Mouse (Mus musculus): ENCODE data around the gene Ccdc12. TPM values are rescaled to one million over a fixed set of nuclear protein-coding genes. Genes with fewer than 3 reads are reported as not detected.

Ccdc12 gene
- total RNA-seq, 1 experiment from 2014 or later, result 123 TPM

DNA sequence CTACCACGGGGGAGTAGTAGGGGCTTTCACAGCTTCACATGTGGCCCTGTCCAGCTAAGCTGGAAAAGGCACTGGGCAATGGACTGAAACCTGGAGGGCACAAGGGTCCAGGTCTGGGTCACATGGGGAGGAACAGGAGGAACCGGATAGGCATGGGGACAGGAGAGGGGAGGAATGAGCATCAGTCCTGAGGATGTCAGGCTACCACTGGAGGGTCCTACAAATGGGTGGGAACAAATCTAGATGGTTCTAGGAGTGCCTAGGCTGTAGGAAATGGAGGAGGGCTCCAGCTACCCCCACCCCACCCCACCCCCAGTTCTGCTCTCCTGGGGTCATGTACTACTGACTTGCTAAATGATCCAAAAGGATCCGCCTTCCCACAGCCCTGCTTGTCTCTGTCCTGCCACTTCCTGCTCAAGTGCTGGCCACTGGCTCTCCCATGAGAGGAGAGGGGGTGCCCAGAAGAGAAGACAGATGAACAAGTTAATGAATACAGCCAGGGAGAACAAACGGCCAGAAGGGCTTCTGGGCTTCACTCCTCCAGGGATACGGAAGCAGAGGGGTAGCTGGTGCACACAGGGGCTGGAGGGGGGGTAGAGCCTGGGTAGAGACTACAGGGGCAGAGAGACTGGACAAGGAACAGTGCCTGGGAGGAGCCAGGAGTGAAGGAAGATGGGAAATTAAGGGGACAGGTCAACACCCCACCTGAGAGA lies 13.3 kb upstream of the Ccdc12 start:
- ATAC-seq (ENCODE audit: extremely low read depth, insufficient number of reproducible peaks, low FRiP score, poor library complexity, severe bottlenecking), result no peak

DNA sequence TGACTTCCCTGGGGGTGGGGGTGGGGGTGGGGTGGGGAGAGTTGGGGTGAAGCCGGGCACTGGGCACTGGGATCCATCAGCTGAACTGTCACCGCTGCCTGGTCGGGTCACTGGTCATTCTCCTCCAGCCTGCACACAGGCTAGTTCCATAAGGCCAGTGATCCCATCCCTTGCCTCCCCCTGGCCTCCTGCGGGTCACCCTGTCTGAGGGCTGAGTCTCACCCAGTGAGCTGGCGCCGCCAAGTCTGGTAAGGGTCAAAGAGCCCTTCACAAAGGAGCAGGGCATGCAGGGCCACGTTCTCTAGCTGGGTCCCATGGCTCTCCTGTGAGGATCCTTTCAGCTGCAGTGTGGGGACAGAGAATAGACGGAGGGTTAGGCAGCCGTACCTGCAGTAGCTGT lies 12.5 kb upstream of the Ccdc12 start:
- ATAC-seq (ENCODE audit: extremely low read depth, insufficient number of reproducible peaks, low FRiP score, poor library complexity, severe bottlenecking), result no peak

DNA sequence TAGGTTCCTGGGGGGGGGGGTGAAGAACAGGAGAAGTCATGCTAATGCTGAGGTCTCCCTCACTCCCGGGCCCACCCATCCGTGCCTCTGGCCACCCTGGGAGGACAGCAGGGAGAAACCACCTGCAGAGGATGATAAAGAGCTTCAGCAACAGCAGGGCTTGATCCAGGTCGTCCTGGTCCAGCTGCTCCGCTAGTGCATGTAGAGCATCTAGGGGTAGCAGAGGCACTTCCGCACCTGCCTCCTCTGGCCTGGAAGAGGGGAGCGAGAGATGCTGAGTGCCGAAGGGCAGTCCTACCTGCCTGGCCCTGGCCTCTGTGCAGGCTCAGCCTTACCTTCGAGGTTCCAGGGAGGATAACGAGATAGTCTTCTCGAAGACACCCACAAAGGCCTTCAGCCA lies 12.0 kb upstream of the Ccdc12 start:
- ATAC-seq (ENCODE audit: extremely low read depth, insufficient number of reproducible peaks, low FRiP score, poor library complexity, severe bottlenecking), result no peak

DNA sequence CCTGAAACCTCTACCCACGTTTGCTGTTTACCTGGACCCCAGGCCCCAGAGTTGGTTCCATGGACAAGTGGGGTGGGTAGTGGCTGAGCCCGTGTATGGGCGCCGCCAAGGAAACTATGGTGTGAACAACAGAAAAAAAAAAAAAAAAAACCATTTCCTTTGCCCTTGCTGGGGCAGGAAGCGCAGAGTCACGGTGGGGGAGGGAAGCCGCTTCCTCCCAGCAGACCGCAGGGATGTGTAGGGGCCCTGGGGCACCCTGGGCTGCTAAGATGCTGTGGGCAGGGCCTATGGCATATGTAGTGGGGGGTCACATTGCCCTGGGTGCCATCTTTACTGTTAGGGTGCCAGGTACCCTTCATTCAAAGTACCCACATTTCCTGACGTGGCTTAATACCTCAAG lies 11.1 kb upstream of the Ccdc12 start:
- ATAC-seq (ENCODE audit: extremely low read depth, insufficient number of reproducible peaks, low FRiP score, poor library complexity, severe bottlenecking), result peak; percentile 64

DNA sequence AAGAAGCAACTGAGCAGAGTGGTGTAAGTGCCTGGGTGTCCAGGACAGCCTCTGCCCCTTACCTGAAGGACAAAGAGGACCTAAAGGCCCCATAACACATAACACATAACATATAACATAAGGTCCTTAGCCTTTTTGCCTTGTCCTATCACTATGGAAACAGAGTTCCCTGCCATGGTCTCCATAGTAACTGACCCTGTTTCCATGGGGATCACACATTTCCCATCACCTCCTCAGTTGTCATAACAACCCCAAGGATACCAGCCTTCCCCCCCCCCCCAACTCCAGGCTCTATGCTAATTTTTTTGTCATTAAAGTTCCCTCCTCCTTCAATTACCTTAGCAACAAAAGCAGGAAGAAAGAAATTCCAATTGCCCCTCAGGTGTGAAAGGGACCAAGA lies 6.5 kb upstream of the Ccdc12 start:
- ATAC-seq (ENCODE audit: extremely low read depth, insufficient number of reproducible peaks, low FRiP score, poor library complexity, severe bottlenecking), result no peak

DNA sequence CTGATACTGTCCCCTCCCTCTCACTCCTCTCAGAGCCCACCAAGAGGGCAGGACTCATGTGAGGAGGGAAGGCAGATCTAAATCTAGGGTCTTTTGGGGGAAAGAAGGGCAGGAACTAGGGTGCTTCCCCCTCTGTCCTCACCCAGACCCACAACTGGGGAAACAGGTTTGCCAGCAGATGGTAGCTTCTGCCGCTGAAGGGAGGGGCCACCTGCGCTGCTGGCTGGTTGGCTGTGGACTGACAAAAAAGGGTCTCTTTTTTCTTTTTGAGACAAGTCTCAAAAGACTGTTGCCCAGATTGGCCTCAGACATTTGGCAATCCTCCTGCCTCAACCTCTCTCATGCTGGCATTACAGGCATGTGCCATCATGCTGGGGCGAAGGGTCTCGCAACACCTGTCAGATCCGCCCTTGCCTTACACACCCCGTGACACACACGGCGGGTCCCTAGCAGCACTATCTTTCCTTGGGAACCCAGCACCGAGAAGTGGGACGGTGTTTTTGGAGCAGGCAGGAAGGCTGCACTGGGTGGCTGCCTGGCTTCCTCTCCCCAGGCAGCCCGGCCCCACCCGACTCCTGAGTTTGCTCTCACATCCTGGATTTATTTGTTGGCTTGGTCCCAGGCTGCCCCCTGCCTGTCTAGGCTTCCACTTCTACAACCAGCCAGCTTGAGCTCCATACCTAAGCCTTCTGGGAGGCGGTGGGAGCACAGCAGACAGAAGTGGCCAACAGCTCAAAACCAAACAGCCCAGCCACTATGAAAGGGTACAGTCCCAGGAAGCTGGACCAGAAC lies 4.2 kb upstream of the Ccdc12 start:
- no peak for ATAC-seq (ENCODE audit: extremely low read depth, insufficient number of reproducible peaks, low FRiP score, poor library complexity, severe bottlenecking)

DNA sequence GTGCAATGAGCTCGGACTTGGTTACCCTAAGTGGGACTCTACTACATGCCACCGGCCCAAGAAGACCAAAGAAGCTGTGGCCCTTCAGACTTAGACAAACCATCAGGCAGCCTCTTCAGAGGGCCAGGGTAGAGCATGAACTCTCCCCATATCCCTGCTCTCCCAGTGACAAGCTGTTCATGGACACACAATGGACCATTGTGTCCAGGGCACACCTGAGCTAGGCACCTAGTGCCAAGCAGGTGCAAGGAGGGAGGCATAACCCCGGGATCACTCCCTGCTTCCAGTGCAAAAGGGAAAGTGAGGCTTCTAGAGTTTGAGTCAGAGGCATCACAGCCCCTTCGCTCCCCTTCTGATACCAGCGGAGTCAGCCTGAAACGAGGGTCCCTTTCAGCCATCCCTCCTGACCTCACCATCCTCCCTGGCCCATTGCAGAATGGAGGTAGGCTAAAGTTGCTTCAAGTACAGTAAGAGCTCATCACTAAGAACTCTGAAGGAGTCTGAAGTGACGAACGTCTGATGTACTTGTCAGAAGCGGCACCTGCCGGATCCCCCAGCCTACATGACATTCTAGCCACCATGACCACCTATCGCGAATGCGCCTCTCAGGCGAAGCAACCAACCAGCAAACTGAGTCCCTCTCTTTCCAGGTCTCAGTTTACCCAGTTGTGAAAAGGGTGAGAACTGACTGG lies 3.2 kb upstream of the Ccdc12 start:
- ATAC-seq (ENCODE audit: extremely low read depth, insufficient number of reproducible peaks, low FRiP score, poor library complexity, severe bottlenecking), result no peak

DNA sequence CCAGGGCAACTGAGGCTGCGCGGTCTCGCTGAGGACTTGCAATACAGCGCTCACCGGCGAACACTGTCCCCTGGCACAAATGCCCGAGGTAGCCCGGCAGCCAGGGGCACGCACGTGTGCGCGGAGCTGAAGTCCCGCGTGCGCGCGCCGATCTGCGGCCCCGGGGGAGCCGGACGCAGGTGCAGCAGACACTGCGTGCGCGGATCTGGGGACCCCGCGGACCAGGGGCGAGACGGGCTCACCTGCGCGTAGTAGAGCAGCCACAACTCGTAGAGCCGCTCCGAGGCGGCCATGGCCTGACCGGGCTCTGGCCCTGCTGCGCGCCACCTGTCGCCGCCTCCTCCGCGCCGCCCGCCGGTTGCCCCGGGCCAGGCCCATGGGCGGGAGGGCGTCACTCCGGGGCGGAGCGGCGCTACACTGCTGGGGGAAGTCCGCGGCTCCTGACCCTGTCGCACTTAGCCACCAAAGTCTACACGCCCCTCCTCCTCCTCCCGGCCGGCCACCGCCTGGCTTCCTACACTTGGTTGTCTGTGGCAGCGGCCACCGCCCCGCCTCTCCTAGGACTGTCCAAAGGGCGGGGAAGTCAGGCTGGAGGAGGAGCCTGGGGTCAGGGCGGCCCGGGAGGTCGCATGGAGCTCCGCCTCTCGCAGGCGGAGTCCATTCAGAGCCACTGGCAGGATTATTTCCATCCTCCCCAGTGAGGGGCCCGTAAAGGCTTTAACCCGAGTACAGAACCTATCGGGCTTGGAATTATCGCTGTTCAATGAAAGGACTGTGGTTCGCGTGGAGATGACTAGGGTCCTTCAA lies 2.4 kb upstream of the Ccdc12 start, which contains the start of gene Nbeal2:
Nbeal2 (minus strand) TSS at position 507 of the 807 bp plus-strand sequence.
- peak; percentile 76 for ATAC-seq (ENCODE audit: extremely low read depth, insufficient number of reproducible peaks, low FRiP score, poor library complexity, severe bottlenecking)

DNA sequence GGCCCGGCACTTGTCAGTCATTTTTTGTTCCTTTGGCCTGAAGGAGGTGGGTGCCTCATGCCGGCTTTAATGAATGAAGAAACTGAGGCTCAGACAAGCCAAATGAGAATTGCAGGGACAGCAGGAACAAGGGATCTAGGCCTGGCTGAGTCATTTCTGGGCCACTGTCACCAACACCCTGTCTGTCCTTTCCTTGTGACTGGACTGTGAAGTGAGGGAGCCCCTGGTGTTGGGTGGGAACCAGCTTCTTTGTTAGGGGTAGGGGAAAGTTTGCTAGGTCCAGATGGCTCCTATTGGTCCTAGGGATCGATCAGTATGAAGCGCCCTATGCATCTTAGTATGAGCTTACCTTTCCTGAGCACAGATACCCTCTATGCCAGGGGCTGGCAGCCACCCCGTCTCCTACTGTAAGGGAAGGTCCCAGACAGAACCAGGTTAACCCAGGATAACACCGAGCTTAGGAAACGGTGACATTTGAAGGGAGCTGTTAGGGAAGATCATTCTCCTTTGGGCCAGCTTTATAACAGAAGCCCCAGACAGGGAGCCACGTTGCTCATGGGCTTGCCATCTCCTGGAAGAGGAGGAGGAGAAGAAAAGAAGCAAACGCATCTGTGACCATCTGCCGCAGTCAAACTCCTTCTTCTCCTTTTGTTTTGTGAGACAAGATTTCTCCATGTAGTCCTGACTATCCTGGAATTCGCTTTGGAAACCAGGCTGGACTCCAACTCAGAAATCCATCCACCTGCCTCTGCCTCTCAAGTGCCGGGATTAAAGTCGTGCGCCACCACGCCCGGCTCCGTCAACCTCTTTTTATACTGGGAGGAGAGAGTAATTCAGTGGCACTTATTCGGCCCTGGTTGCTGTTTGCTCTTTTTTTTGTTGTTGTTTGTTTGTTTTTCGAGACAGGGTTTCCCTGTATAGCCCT lies 1.3 kb upstream of the Ccdc12 start:
- no peak for ATAC-seq (ENCODE audit: extremely low read depth, insufficient number of reproducible peaks, low FRiP score, poor library complexity, severe bottlenecking)

DNA sequence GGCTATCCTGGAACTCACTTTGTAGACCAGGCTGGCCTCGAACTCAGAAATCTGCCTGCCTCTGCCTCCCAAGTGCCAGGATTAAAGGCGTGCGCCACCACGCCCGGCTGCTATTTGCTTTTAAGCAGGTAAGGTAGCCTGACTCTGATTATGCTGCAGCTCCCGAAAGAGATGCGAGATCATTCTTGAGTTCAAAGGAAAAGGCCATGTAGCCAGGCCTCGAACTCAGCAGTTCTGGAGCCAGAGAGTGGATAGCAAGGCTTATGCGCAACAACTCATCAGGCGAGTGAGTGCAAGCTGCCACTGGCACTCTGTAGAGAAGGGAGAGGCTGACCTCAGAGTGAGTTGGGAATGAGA lies 674 bp upstream of the Ccdc12 start:
- ATAC-seq (ENCODE audit: extremely low read depth, insufficient number of reproducible peaks, low FRiP score, poor library complexity, severe bottlenecking), result no peak

DNA sequence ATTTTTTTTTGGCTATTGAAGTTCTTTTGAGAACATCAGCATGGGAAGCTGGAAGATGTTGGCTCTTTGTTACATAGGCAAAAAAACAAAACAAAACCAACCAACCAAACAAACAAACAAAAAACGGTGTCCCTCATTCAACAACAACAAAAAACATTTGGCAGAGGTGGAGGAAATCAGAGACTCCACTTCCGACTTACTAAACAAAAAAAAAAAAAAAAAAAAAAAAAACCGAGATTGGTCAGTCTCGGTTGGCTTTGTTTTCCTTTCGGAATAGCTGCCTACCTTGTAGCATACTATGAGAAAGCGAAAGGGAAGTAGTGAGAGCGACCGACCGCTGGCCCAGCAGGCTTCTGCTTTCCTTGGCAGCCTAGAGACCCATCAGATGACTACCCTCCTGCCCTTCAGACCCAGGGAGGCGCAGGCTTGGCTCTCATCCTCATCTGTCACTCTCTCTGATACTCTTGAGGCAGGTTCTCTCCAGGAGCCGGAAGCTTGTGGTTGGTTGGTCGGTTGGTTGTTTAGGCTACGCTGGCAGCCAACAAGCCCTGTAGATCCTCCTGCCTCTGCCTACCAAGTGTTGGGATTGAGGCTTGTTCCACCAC lies 1.3 kb downstream of the Ccdc12 start:
- ATAC-seq (ENCODE audit: extremely low read depth, insufficient number of reproducible peaks, low FRiP score, poor library complexity, severe bottlenecking), result peak; percentile 42; the same call in 1 of the 2 replicates

DNA sequence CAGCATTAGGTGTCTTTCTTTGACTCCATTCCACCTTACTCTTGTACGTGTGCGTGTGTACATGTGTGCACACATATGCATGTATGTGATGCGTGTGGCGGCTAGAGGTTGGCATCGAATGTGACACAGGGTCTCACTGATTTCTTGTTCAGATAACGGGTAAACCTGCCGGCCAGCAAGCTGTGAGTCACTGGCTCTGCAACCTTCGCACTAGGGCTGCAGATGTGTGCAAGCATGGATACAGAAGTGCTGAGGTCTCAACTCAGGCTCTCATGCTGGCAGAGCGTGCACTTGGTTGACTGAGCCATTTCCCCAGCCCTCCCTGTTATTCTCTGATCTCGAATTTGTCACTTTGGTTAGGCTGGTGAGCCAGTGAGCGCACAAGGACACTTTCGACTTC lies 3.2 kb downstream of the Ccdc12 start:
- ATAC-seq (ENCODE audit: extremely low read depth, insufficient number of reproducible peaks, low FRiP score, poor library complexity, severe bottlenecking), result no peak

DNA sequence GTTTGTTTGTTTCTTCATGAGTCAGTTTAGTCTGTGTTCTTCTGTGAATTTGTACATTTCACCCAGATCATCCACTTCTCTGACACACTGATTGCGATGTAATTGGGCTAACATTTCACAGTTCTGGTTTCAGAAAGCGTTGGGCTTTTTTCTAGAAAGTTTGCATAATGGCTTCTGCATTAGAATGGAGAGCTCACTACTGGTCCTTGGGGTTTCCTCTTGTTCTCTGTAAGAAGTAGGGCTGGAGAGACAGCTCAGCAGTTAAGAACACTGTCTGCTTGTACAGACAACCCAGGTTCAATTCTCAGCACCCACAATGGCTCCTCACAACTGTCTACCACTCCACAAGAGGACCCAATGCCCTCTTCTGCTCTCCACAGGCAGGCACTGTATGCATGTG lies 3.9 kb downstream of the Ccdc12 start:
- ATAC-seq (ENCODE audit: extremely low read depth, insufficient number of reproducible peaks, low FRiP score, poor library complexity, severe bottlenecking), result no peak

DNA sequence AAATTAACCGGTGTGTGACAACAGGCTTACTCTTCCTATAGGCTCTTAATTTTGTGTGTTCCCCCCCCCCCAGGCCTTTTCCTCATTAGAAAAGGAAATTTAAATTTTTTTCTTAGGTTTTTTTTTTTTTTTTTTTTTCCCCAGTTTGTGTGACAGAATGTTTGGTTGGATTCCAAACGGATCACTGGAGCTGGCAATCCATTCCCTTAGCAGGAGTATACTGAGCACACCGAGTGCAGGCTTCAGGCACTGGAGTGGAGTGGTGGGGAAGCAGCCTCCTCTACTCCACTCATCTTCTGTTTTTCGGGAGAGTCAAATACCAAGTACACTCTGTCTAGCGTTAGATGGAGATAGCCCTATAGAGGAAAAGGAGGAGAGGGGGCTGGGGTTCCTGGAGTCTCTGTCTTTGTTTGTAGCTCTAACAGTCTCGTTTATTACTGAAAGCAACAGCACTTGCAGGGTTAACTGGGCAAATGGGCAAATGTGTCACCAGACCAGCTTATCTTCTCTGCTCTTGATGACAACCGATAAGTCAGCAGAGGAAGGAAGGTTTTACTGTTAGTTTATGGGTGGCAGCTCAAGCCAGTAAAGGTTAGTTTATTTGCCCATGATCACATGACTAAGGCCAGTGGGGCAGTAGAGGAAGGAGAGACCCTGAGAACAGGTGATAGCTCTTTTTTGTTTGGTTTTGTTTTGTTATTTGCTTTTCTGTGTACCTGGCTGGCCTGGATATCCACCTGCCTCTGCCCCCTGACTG lies 4.7 kb downstream of the Ccdc12 start:
- ATAC-seq (ENCODE audit: extremely low read depth, insufficient number of reproducible peaks, low FRiP score, poor library complexity, severe bottlenecking), result no peak

DNA sequence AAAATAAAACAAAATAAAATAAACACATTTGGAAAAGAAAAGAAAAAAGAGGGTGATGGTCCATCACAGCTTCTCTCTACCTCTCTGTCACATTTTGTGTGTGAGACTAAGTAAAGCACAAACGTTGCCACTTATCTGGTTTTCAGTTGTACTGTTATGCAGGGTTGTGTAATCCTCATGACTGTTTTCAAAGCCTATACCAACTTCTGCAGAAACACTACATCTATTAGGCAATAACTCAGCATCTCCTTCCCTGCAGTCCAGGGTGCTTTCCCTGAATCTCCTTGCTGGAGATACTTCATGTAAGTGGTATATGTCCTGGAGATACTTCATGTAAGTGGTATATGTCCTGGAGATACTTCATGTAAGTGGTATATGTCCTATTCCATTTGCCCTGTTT lies 6.5 kb downstream of the Ccdc12 start:
- ATAC-seq (ENCODE audit: extremely low read depth, insufficient number of reproducible peaks, low FRiP score, poor library complexity, severe bottlenecking), result peak; percentile 30; the same call in 1 of the 2 replicates

DNA sequence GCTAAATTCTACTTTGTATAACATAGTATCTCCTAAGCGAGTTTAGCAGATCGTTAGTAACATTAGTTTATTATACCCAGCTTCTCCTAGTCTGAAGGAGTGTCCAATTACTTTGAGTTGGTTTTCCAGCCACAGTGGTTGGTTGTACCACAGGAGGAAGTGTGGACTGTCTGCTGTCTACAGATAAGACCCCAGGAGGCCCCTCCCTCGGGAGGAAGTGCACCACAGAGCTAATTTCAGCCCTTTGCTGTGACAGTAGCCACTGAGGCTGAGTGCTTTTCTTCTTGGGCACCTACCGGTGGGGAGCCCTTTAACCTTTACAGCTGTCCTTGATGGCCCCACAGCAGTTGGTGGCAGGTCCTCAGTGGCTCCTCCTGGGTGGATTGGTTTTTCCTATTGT lies 9.6 kb downstream of the Ccdc12 start:
- ATAC-seq (ENCODE audit: extremely low read depth, insufficient number of reproducible peaks, low FRiP score, poor library complexity, severe bottlenecking), result peak; percentile 67

DNA sequence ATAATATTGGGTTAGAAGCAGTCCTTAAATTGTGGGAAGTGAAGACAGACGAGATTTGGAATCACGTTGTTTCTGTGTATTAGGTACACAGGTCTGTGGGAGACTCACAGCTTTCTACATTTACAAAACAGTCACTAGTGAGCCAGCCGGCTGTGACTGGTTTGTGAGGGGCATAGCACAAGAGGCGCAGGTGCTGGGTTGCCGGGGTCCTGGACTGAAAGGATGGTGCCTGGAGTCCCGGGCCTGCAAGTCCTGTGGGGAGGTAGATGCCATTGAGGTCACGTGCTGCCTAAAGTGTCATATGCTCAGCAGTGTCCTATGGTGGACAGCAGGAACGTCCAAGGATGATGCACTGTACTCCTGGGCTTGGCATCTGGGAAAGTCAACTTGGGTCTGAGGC lies 10.1 kb downstream of the Ccdc12 start:
- ATAC-seq (ENCODE audit: extremely low read depth, insufficient number of reproducible peaks, low FRiP score, poor library complexity, severe bottlenecking), result no peak
